Mouse (Mus musculus): Measurements from ENCODE around the gene Bcar3. TPM values are rescaled to one million over a fixed set of nuclear protein-coding genes. Genes with fewer than 3 reads are reported as not detected.
"Not testable (repeated sequence)": the region's sequence is repeated elsewhere in the genome, so short reads cannot be mapped to it uniquely, and the experiment has no call there.

Gene Bcar3
- total RNA-seq, 4 experiments from 2014 or later, result 3.9 to 8.2 (median 5.2) TPM

GRCm38 (mm10) chr3:122380776-122381175 is 86.8 kb downstream of the Bcar3 start:
- no peak for DNase-seq (ENCODE audit: low spot score)

- no peak for DNase-seq (ENCODE audit: low spot score)
Observed at GRCm38 (mm10) chr3:122381591-122381990, 87.7 kb downstream of the Bcar3 start.

DNA sequence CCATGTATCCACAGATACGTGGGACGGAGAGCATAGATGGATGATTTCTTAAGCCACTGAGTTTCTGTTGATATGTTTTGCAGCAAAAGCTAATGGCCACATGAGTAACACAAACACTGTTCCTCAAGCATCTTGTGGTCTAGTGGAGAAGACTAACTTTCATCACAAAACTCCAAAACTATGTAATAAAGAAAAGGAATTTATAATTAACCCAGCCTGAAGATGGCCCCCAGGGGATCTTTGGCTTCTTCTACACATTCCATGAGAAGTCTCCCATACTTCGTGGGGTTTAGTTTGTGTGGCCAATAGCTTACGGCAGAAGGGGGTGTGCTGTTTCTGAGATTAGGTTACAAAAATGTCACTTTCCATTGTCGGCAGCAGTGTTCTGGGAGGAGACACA is 92.5 kb downstream of the Bcar3 start:
- DNase-seq (ENCODE audit: low spot score), result no peak

GRCm38 (mm10) chr3:122387771-122388170 is 93.8 kb downstream of the Bcar3 start:
- DNase-seq (ENCODE audit: low spot score), result no peak

GRCm38 (mm10) chr3:122389972-122390371 is 96.0 kb downstream of the Bcar3 start:
- DNase-seq (ENCODE audit: low spot score), result no peak

GRCm38 (mm10) chr3:122391098-122391497 is 97.2 kb downstream of the Bcar3 start:
- no peak for DNase-seq (ENCODE audit: low spot score)

DNA sequence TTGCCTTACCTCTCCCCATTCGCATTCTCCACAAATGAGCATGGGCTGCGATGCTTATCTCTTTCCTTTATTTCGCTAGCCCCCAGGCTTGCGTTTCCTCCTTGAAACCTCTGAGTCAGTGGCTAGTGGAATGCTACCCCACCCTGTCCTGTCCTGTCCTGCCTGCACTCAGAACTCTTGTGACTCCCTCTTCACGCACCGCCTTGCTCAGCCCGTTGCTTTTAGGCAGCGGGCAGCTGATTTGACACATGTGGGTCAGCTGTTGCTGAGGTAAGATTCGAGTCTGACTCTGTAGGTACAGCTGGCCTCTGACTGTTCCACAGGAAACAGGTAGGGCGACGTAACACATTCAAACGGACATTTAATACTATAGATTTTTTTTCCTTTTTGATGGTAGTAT is 97.9 kb downstream of the Bcar3 start:
- no peak for DNase-seq (ENCODE audit: low spot score)

GRCm38 (mm10) chr3:122393411-122393810 is 99.5 kb downstream of the Bcar3 start:
- DNase-seq (ENCODE audit: low spot score), result not testable (repeated sequence)

DNA sequence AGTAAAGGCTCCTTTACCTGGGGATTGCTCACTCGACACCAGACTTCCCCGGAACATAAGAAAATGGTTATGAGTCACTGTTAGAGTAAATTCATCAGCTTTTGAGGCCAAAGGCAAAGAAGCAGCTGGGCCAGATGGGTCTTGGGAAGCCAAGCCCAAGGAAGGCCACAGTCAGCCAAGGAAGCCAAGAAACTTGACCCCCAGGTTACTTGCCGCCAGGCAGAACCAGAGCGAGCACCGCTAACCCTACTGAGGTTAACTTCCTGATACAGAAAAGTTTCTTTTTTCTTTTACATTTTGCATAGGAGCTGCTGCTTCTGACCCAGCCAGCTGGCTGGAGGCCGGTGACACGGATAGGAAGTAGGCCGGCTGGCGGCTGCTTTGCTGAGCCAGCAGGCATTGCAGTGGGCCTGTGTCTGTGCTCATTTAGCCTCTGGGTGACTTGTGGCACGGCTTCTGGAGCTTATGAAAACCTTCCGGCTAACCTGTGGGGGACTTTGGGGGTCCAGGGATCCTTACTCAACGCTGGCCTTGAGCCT is 100.0 kb downstream of the Bcar3 start:
- DNase-seq (ENCODE audit: low spot score), result no peak

DNA sequence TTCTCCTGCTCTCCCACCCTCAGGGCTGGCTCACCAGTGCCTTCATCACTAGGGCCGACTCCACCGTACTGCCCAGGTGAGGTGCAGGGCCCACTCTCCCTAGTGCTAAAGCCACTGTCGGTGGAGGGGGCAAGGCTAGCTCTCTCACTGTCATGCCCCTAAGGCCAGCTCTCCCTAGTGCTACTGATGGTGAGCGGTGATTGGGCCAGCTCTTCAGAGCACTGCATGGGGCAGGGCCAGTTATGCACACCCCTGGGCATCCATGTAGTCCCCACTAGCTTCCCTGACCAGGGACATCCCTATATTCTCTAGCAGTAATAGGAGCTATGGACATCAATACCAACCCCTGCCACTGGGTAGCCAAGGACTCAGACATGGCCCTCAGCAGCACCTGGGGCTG is 103.0 kb downstream of the Bcar3 start:
- no peak for DNase-seq (ENCODE audit: low spot score)

DNA sequence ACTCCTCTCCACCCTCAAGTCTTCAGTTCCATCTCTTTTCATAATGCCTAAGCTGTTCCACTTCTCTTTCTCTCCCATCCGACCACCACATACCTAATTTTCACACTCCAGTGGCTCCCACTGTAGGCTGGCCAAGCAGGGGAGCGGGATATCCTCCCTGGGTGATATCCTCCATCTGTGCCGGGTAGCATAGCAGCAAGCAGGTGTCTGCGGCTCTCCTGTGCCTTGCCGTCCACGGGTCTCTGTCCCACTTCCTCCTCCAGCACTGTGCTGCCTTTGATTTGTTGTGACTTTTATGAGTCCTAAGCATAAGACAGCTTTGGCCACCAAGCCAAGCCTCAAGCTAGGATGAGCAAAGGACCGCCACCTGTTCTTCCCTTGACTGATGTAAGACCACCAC is 103.5 kb downstream of the Bcar3 start:
- DNase-seq (ENCODE audit: low spot score), result no peak

DNA sequence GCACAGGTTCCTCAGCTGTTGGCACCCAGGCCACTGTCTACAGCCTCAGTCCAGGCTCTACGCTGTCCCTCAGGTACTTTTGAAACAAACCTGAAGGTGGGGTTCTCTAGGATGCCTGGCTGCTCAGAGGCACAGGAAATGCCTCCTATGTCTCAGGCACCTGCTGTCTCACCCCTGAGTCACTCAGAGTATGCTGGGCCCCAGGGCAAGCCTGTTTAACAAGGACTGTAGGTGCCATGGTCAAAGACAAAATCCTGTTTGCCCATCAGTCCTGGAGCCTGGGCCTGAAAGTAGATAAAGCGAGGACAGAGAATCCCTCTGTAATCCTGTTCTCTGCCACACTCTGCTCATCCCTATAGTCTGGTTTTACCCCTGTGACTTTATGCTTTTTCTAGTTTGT is 107.1 kb downstream of the Bcar3 start:
- DNase-seq (ENCODE audit: low spot score), result no peak

DNA sequence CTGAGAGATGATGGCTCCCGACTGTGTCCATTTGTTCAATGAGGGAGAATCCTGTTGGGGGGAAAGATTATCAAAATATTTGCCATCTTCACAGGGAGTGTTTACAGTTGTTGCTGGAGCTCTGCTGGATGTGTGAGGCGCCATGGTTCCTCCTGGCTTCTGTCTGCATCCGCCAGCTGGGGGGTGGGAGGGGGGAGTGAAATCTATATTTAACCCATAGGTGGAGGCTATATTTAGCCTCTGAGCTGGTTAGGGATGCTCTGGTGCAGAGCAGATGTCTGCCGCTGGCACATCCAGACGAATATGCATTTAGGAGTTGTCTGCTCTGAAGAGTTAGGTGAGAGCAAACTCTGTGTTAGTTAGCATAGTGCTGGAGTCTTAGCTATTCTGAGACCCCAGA is 108.2 kb downstream of the Bcar3 start:
- no peak for DNase-seq (ENCODE audit: low spot score)

- DNase-seq (ENCODE audit: low spot score), result no peak
Observed at GRCm38 (mm10) chr3:122403860-122404557, 110.1 kb downstream of the Bcar3 start.

DNA sequence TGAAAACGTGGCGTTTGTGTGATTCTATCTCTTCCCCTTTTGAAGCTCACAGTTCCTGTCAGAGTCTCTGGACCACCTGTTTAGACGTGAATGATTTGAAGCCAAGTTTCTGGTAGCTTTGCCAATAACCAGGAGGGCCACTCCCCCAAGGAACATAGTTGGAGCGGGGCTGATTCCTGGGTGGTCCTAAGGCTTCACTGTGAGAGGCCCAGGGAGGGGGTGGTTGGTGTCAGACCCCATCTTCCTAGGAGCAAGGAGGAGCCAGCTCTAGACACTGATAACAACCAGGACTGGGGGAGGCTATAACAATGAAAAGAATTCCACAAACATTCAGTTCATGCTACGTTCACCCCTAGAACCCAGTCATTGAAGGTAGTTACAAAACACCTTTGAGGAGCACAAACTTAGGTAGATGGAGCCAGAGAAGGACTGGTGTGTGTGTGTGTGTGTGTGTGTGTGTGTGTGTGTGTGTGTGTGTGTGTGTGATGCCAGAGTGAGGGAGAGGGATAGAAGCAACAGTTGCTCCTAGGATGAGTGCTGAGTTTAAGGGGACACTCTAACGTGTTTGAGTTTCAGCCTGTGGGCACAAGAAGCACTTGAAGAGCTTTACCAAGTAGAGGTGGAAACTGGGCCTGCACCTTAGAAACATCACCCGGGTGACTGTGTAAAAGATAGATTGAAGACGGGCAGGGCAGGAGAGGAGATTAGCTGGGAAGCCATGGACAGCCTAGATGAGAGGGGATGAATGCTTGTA is 111.4 kb downstream of the Bcar3 start:
- DNase-seq (ENCODE audit: low spot score), result no peak

DNA sequence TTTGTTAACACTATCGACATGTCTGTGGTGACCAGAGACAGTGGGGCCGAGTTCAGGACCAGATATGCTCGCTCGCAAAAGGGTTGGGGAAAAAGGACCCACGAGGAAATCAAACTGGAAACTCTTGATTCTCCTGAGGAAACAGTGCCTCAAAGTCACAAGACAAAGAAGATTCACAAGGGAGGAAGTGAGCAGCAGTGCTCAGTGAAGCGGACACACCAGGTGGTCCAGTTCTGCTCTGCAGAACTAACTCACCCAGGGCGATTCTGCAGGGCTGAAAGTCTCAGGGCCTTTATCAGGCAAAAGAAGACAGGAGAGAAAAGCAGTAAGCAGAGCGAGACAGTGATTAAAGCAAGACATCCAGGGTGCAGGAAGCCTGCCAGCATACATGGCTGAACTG is 112.5 kb downstream of the Bcar3 start:
- no peak for DNase-seq (ENCODE audit: low spot score)

DNA sequence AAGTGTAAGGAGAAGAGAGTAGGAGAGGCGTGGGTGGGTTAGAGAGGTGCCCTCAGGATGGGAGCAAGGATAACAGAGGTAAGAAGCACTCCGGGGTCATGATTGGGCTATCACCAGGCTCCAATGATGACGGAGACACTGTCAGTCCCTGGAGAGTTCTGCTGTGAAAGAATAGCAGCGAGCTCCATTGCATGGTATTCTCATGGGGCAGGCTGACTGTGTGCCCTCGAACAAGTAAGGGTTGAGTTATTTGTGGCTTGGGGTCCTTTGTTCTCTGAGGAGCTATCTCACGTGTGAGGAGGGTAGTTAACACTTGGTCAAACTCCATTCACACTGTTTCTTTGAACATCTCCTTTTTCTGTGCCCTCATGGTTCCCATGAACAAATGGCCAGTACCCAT is 113.8 kb downstream of the Bcar3 start:
- no peak for DNase-seq (ENCODE audit: low spot score)

- DNase-seq (ENCODE audit: low spot score), result no peak
Observed at GRCm38 (mm10) chr3:122408798-122409311, 114.9 kb downstream of the Bcar3 start.

- DNase-seq (ENCODE audit: low spot score), result no peak
Observed at GRCm38 (mm10) chr3:122411590-122411989, 117.7 kb downstream of the Bcar3 start.

GRCm38 (mm10) chr3:122413729-122414561 is 120.0 kb downstream of the Bcar3 start:
- no peak for DNase-seq (ENCODE audit: low spot score)

GRCm38 (mm10) chr3:122414868-122415267 is 120.9 kb downstream of the Bcar3 start:
- no peak for DNase-seq (ENCODE audit: low spot score)

DNA sequence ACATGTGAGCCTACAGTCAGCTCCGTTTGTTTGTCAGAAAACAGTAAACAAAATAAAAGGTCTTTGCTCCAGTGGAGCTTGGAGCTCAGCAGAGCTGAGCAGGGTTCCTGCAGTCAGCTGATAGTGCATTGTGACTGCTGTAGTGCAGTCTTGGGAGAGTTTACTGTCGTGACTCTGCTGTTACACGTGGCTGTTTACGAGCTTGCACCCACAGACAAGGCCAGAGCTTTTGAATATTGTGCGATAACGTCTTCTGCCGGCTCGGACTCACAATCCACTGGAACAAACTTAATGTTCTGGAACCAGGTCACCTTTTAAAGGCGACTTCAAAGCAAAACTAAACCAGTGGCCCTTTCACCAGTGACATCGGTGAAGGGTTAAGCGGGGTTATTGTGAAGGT is 123.5 kb downstream of the Bcar3 start:
- no peak for DNase-seq (ENCODE audit: low spot score)

Measured in heart, adult 8-10 months (tissue).